Mouse (Mus musculus) heart, embryonic 12.5 days (tissue): ENCODE results near the gene Fcrl5. TPM values are rescaled to one million over a fixed set of nuclear protein-coding genes. Genes with fewer than 3 reads are reported as not detected.

Experiments
- ATAC-seq: fragments of 200-750 bp; cut with Nextera tagmentation; 2 replicates; pipeline ENCODE4 v1.8.0; 2017; ENCODE audit warnings: moderate TSS enrichment, moderate library complexity; ENCODE audit not compliant: insufficient number of reproducible peaks, low FRiP score
- H3K27ac ChIP-seq: fragments of 300-500 bp; sonication (generic); 2 replicates; pipeline ENCODE4 v1.5.1; 2016; ENCODE audit warnings: mild to moderate bottlenecking, moderate library complexity; ENCODE audit not compliant: poor library complexity, severe bottlenecking
- H3K27me3 ChIP-seq: fragments of 300-500 bp; sonication (generic); replicated peaks from 2 replicates; pipeline ENCODE4 v1.6.1; 2016; ENCODE audit warnings: mild to moderate bottlenecking, moderate library complexity
- H3K36me3 ChIP-seq: fragments of 300-500 bp; sonication (generic); 2 replicates; pipeline ENCODE4 v1.6.1; 2016; ENCODE audit warnings: mild to moderate bottlenecking, moderate library complexity
- H3K4me1 ChIP-seq: fragments of 300-500 bp; sonication (generic); replicated peaks from 2 replicates; pipeline ENCODE4 v1.6.1; 2016; ENCODE audit warnings: mild to moderate bottlenecking
- H3K4me2 ChIP-seq: fragments of 300-500 bp; sonication (generic); 2 replicates; pipeline ENCODE4 v1.6.1; 2016; ENCODE audit warnings: mild to moderate bottlenecking, moderate library complexity
- H3K4me3 ChIP-seq: fragments of 300-500 bp; sonication (generic); 2 replicates; pipeline ENCODE4 v1.5.1; 2016; ENCODE audit warnings: mild to moderate bottlenecking
- H3K9ac ChIP-seq: fragments of 300-500 bp; sonication (generic); 2 replicates; pipeline ENCODE4 v1.6.1; 2016; ENCODE audit warnings: mild to moderate bottlenecking, moderate library complexity
- H3K9me3 ChIP-seq: fragments of 300-500 bp; sonication (generic); replicated peaks from 2 replicates; pipeline ENCODE4 v1.6.1; 2016; ENCODE audit warnings: mild to moderate bottlenecking, moderate library complexity
- WGBS: fragments of 180-500 bp; shearing (Covaris S2); methylation state at CpG from one replicate; pipeline ENCODE4 v1.1.7; 2016; 5-methylcytosine and 5-hydroxymethylcytosine counted together
- polyA plus RNA-seq: library from polyadenylated mRNA; unstranded; fragments of >200 nt; fragmentation: Nextera tagmentation; extraction: Ambion mirVana; gene quantifications from 2 replicates; pipeline ENCODE4 v1.2.1, GENCODE M21; 2016

The Fcrl5 gene
- polyA plus RNA-seq, 1 experiment from 2014 or later = not detected

GRCm38 (mm10) chr3:87511971-87512765 is 76.6 kb downstream of the Fcrl5 start:
- Histone ChIP-seq H3K4me2 (peak overlapping the region; percentile 43), H3K36me3 (no peaks in the 10 kb centered on the region), H3K4me1 (peaks cover 56% of the 10 kb centered on the region), H3K9me3 (no peaks in the 10 kb centered on the region), H3K4me3 (no peak overlapping the region), H3K27ac (no peak overlapping the region), H3K27me3 (peaks cover 13% of the 10 kb centered on the region), H3K9ac (no peak overlapping the region)
- ATAC-seq = peak; percentile 60; the same call in 1 of the 2 replicates
- 18% methylated on average over 16 of the region's 16 CpGs for WGBS

GRCm38 (mm10) chr3:87515567-87516081 is 80.1 kb downstream of the Fcrl5 start:
- 13% methylated on average over 13 of the region's 13 CpGs for WGBS
- no peaks in the 10 kb centered on the region for H3K36me3 ChIP-seq
- H3K4me2 ChIP-seq = peak overlapping the region; percentile 53
- no peak overlapping the region for H3K4me3 ChIP-seq
- peaks cover 6% of the 10 kb centered on the region for H3K27me3 ChIP-seq
- H3K9ac ChIP-seq = peak overlapping the region; percentile 25; the same call in 1 of the 2 replicates
- no peaks in the 10 kb centered on the region for H3K9me3 ChIP-seq
- H3K27ac ChIP-seq = no peak overlapping the region
- peak; percentile 34 for ATAC-seq
- H3K4me1 ChIP-seq = peaks cover 49% of the 10 kb centered on the region

DNA sequence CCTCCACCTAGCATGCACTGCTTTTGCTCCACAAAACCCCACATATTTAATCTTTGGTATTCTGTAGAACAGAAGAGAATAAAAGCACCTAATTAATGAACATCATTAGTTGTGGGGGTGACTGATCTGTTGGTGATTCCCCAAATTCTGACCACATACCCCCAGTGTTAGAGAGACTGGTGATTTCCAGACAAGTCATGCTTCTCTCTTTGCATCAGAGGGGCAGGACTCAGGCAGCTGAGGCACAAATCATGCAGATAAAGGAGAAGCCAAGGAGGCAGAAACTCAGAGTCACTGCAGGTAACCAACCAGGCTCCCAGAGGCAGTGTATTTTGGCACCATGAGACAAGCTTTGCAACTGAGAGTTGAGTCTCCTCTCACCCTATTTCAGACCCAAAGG is 82.9 kb downstream of the Fcrl5 start:
- no peaks in the 10 kb centered on the region for H3K27me3 ChIP-seq
- peaks cover 31% of the 10 kb centered on the region for H3K4me1 ChIP-seq
- no peak for ATAC-seq
- no peaks in the 10 kb centered on the region for H3K36me3 ChIP-seq
- no peak overlapping the region for H3K9ac ChIP-seq
- no peak overlapping the region for H3K4me2 ChIP-seq
- no peaks in the 10 kb centered on the region for H3K9me3 ChIP-seq
- no peak overlapping the region for H3K27ac ChIP-seq
- no peak overlapping the region for H3K4me3 ChIP-seq

DNA sequence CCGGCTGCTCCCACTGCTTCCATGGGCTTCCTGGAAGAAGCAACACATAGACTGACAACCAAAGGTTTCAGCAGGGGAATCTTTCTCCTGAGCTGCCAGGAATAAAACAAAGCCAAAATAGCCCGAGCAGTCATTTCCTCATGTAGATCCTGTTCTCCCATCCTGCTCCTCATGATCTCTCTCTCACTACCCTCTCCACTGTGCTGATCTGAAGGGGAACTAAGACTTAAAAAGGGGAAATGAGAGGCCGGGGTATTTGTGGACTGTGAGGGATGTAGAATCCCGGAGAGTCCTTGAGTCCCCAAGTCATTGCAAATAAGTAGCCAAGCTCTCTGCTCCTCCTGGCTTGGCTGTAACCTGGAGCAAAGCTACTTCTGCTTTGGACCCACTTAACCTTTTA is 85.6 kb downstream of the Fcrl5 start:
- ATAC-seq = no peak
- H3K27ac ChIP-seq = no peak overlapping the region
- 73% methylated on average over 4 of the region's 4 CpGs for WGBS

GRCm38 (mm10) chr3:87521833-87522232 is 86.3 kb downstream of the Fcrl5 start:
- no peak overlapping the region for H3K27ac ChIP-seq
- H3K4me2 ChIP-seq = no peak overlapping the region
- no peak for ATAC-seq
- H3K4me1 ChIP-seq = peaks cover 22% of the 10 kb centered on the region
- no peaks in the 10 kb centered on the region for H3K9me3 ChIP-seq
- no peaks in the 10 kb centered on the region for H3K36me3 ChIP-seq
- 39% methylated on average over 1 of the region's 1 CpGs for WGBS
- no peak overlapping the region for H3K9ac ChIP-seq
- no peaks in the 10 kb centered on the region for H3K27me3 ChIP-seq
- no peak overlapping the region for H3K4me3 ChIP-seq

More for the DNA sequence above, 85.6 kb downstream of the Fcrl5 start:
- no peak overlapping the region for H3K4me3 ChIP-seq
- no peaks in the 10 kb centered on the region for H3K36me3 ChIP-seq
- no peak overlapping the region for H3K9ac ChIP-seq
- no peaks in the 10 kb centered on the region for H3K9me3 ChIP-seq
- no peak overlapping the region for H3K4me2 ChIP-seq
- H3K27me3 ChIP-seq = no peaks in the 10 kb centered on the region
- H3K4me1 ChIP-seq = peaks cover 22% of the 10 kb centered on the region

GRCm38 (mm10) chr3:87523701-87524100 is 88.1 kb downstream of the Fcrl5 start:
- Histone ChIP-seq H3K27me3 (no peaks in the 10 kb centered on the region), H3K27ac (no peak overlapping the region), H3K4me1 (peaks cover 38% of the 10 kb centered on the region), H3K4me3 (no peak overlapping the region), H3K36me3 (peaks cover 15% of the 10 kb centered on the region), H3K9ac (no peak overlapping the region), H3K9me3 (no peaks in the 10 kb centered on the region), H3K4me2 (no peak overlapping the region)
- WGBS = 87% methylated on average over 9 of the region's 9 CpGs
- no peak for ATAC-seq

DNA sequence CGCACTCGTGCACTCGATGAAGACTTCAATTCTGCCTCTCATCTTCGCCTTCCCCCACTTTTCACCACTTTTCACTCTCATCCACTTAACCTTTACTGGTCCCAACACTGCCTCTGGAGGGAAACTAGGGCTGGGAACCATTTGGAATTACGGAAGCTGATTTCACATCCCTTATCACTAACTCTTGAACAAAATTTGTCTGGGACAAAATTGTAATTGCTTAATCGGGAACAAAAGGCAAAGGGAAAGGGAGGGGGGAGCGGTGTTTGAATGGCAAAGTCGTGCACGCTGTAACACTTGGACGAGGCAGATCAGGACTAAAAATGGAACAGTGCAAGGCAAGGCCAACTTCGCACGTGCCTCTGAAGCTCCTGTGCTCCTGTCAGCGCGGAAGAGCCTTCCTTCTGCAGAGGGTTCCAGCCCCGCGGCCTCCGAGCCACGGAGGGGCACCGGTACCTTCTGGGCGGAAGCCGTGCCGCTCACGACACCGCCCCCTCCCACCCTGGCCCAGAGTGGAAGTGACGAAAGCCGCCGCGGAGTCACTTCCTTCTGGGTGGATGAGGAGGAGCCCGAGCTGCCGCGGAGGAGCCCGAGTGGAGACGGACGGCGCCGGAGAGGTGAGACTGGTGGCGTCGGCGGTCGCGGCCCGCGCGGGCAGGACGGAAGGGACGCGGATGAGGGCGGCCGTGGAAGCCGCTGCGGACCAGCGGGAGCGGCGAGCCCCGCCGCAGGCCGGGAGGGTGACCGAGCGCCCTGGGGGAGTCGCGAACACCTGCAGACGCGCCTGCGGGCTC is 89.7 kb downstream of the Fcrl5 start, which contains the start of gene Etv3:
Etv3 (plus strand) TSS at position 365 of the 794 bp plus-strand sequence.
- Histone ChIP-seq H3K4me3 (peak within 1 kb of the TSS; percentile 77), H3K27ac (peak within 1 kb of the TSS; percentile 88), H3K27me3 (no peaks in the 10 kb centered on the region), H3K36me3 (peaks cover 30% of the 10 kb centered on the region), H3K9me3 (no peaks in the 10 kb centered on the region), H3K4me2 (peak within 1 kb of the TSS; percentile 84), H3K4me1 (peaks cover 35% of the 10 kb centered on the region), H3K9ac (peak within 1 kb of the TSS; percentile 95)
- 3% methylated on average over 61 of the region's 64 CpGs for WGBS
- peak; percentile 93 for ATAC-seq

GRCm38 (mm10) chr3:87525837-87526570 is 90.4 kb downstream of the Fcrl5 start:
- Histone ChIP-seq H3K27me3 (no peaks in the 10 kb centered on the region), H3K4me1 (peaks cover 32% of the 10 kb centered on the region), H3K27ac (peak overlapping the region; percentile 88), H3K4me2 (peak overlapping the region; percentile 84), H3K4me3 (peak overlapping the region; percentile 77), H3K9ac (peak overlapping the region; percentile 95), H3K9me3 (no peaks in the 10 kb centered on the region), H3K36me3 (peaks cover 38% of the 10 kb centered on the region)
- ATAC-seq = peak; percentile 62; the same call in 1 of the 2 replicates
- WGBS = 8% methylated on average over 27 of the region's 27 CpGs

- Histone ChIP-seq H3K9me3 (no peaks in the 10 kb centered on the region), H3K36me3 (peaks cover 45% of the 10 kb centered on the region), H3K27me3 (no peaks in the 10 kb centered on the region), H3K4me3 (no peak overlapping the region), H3K4me2 (peak overlapping the region; percentile 84), H3K4me1 (peaks cover 32% of the 10 kb centered on the region), H3K9ac (0 out of 2 replicates have a peak overlapping the region, but pooled peaks have one; percentile 95), H3K27ac (no peak overlapping the region)
- WGBS = 64% methylated on average over 12 of the region's 12 CpGs
- ATAC-seq = no peak
These were observed 91.6 kb downstream of the Fcrl5 start for GRCm38 (mm10) chr3:87527139-87527538.

DNA sequence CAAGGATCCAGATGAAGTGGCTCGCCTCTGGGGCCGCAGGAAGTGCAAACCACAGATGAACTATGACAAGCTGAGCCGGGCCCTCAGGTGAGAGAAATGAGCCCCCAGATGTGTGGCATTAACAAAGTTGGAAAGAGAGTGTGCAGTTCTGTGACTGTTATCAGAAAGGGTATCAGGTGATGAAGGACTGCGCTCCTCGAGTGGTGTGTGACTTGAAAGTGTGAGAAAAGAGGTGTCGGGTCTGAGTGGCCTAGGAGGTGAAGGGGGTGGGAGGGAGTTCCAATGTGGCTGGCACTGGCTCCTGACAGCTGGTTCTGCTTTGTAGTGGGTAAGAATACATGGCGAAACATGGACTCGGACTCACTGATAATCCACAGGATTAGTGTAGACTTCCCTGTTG is 92.4 kb downstream of the Fcrl5 start:
- Histone ChIP-seq H3K36me3 (peaks cover 53% of the 10 kb centered on the region), H3K27me3 (no peaks in the 10 kb centered on the region), H3K4me2 (no peak overlapping the region; the same call in 1 of the 2 replicates), H3K4me3 (no peak overlapping the region), H3K27ac (no peak overlapping the region), H3K9ac (no peak overlapping the region), H3K9me3 (no peaks in the 10 kb centered on the region), H3K4me1 (peaks cover 32% of the 10 kb centered on the region)
- 52% methylated on average over 8 of the region's 8 CpGs for WGBS
- no peak for ATAC-seq
